Comparison of ENCODE assay signal across 1 mouse cellular context in the genomic region with DNA sequence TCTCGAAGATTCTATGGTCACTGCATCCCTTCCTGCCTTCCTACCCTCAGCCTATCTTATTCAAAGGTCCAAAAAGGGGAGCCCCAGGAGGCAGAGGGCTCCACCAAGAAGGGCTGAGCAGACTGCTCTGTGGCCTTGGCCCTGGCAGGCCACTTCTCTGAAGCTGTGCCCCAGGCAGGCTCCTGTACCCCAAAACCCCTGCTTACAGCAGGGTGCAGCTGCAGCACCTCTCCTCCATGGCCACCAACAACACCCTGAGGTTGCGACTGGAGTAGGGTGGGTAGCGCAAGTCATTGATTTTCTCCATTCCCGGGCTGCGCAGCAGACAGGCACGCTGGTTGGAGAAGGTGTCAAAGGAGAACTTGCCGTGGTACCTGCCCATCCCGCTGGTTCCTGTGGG.
TF ChIP-seq lines count a peak whose summit lies in the region.

No protein-coding gene starts in this region.

TF ChIP-seq in C2C12, 6 proteins besides CTCF, POLR2A, EP300 and RAD21 (continued from another document):
- TF ChIP-seq FOSL1 (IDR thresholded peaks at IDR 0.05; ENCODE audit: insufficient read depth, low read length, poor library complexity, severe bottlenecking): no peak
- no peak for TF ChIP-seq USF1 (IDR thresholded peaks at IDR 0.05; ENCODE audit: low read depth)
